Mouse (Mus musculus) CH12.LX (cell line): ENCODE data around the gene Adarb1. TPM values are rescaled to one million over a fixed set of nuclear protein-coding genes. Genes with fewer than 3 reads are reported as not detected.
A peak's percentile ranks its signal among the peaks of the same experiment; 100 is the strongest.

Experiments used
- DNase-seq: peaks from one replicate; pipeline ENCODE4 v3.0.0-alpha.2; 2013; ENCODE audit errors: extremely low read depth
- H3K27ac ChIP-seq: 2 replicates; pipeline ENCODE4 v1.5.1; 2012; ENCODE audit warnings: low read depth, mild to moderate bottlenecking, control low read depth, moderate library complexity; ENCODE audit not compliant: insufficient read depth
- H3K27me3 ChIP-seq: replicated peaks from 2 replicates; pipeline ENCODE3; 2012; ENCODE audit warnings: inconsistent platforms
- H3K36me3 ChIP-seq, 2 experiments: replicated peaks in 1 of 2; 2 replicates each; pipeline versions ENCODE3 to v1.6.1; 2012; ENCODE audit warnings: inconsistent platforms in 1 of 2, low read length in 1 of 2, mild to moderate bottlenecking in 1 of 2, mixed read lengths in 1 of 2, moderate library complexity in 1 of 2; ENCODE audit not compliant: control insufficient read depth in 1 of 2, insufficient read depth in 1 of 2
- H3K4me1 ChIP-seq, 2 experiments: 2 replicates each; pipeline ENCODE4 v1.6.1; 2012; ENCODE audit warnings: inconsistent platforms in 1 of 2, moderate library complexity in 1 of 2; ENCODE audit not compliant: insufficient read depth in 2 of 2, control insufficient read depth in 1 of 2
- H3K4me2 ChIP-seq: 2 replicates; pipeline ENCODE4 v1.6.1; 2012; ENCODE audit warnings: low read depth, mild to moderate bottlenecking, control low read depth; ENCODE audit not compliant: poor library complexity, insufficient read depth, severe bottlenecking
- H3K4me3 ChIP-seq, 3 experiments: fragments of 150-350 bp in 1 of 3; sonication (generic) in 1 of 3; replicated peaks in 1 of 3; 2 replicates each; pipeline versions ENCODE3 to v1.5.1; 2011 to 2012; ENCODE audit warnings: low read depth in 2 of 3, low read length in 2 of 3, mild to moderate bottlenecking in 2 of 3, moderate library complexity in 2 of 3, control low read depth in 1 of 3, improper control_type of control experiment in 1 of 3, inconsistent platforms in 1 of 3, mixed read lengths in 1 of 3; ENCODE audit not compliant: poor library complexity in 1 of 3
- H3K79me2 ChIP-seq: replicated peaks from 2 replicates; pipeline ENCODE4 v1.6.1; 2012; ENCODE audit warnings: mild to moderate bottlenecking, moderate library complexity; ENCODE audit not compliant: control insufficient read depth, poor library complexity, insufficient read depth, severe bottlenecking; ENCODE audit errors: extremely low read depth
- H3K9ac ChIP-seq: 2 replicates; pipeline ENCODE4 v1.6.1; 2012; ENCODE audit warnings: low read depth, mild to moderate bottlenecking, control low read depth, moderate library complexity; ENCODE audit not compliant: insufficient read depth
- H3K9me3 ChIP-seq: replicated peaks from 2 replicates; pipeline ENCODE3; 2012; ENCODE audit warnings: low read length, inconsistent platforms, mixed read lengths
- BHLHE40 ChIP-seq: IDR thresholded peaks from 2 replicates; pipeline ENCODE4 v1.6.1; 2011; ENCODE audit warnings: mild to moderate bottlenecking, low read depth, low read length, improper control_type of control experiment
- CTCF ChIP-seq, 2 experiments: IDR thresholded peaks in 1 of 2; conservative IDR thresholded peaks in 1 of 2; 2 replicates each; pipeline ENCODE4 v1.5.1; 2011 to 2012; ENCODE audit warnings: low read depth in 2 of 2, low read length in 2 of 2, improper control_type of control experiment in 1 of 2, inconsistent platforms in 1 of 2, mild to moderate bottlenecking in 1 of 2, moderate library complexity in 1 of 2
- GABPA ChIP-seq: IDR thresholded peaks from 2 replicates; pipeline ENCODE4 v1.6.1; 2012; ENCODE audit warnings: low read depth, low read length, improper control_type of control experiment, inconsistent platforms; ENCODE audit not compliant: insufficient replicate concordance
- HCFC1 ChIP-seq: IDR thresholded peaks from 2 replicates; pipeline ENCODE4 v1.6.1; 2012; ENCODE audit warnings: low read depth, mild to moderate bottlenecking, inconsistent platforms, low read length, improper control_type of control experiment
- JUN ChIP-seq: IDR thresholded peaks from 2 replicates; pipeline ENCODE4 v1.6.1; 2011; ENCODE audit warnings: low read depth, mild to moderate bottlenecking, low read length, improper control_type of control experiment, moderate library complexity; ENCODE audit not compliant: insufficient read depth
- MAX ChIP-seq: IDR thresholded peaks from 2 replicates; pipeline ENCODE4 v1.6.1; 2011; ENCODE audit warnings: low read length, improper control_type of control experiment
- MAZ ChIP-seq: IDR thresholded peaks from 2 replicates; pipeline ENCODE4 v1.6.1; 2012; ENCODE audit warnings: low read depth, mild to moderate bottlenecking, inconsistent platforms, low read length, improper control_type of control experiment, moderate library complexity
- MYC ChIP-seq: IDR thresholded peaks from 2 replicates; pipeline ENCODE4 v1.6.1; 2011; ENCODE audit warnings: low read depth, mild to moderate bottlenecking, improper control_type of control experiment, low read length
- PAX5 ChIP-seq: IDR thresholded peaks from 2 replicates; pipeline ENCODE4 v1.6.1; 2012; ENCODE audit warnings: low read length, inconsistent platforms, mixed read lengths
- POLR2A ChIP-seq: IDR thresholded peaks from 2 replicates; pipeline ENCODE4 v1.6.1; 2011; ENCODE audit warnings: low read depth, mild to moderate bottlenecking, improper control_type of control experiment, low read length
- POLR2AphosphoS2 ChIP-seq: IDR thresholded peaks from 2 replicates; pipeline ENCODE4 v1.6.1; 2011; ENCODE audit warnings: low read depth, low read length, improper control_type of control experiment
- RAD21 ChIP-seq: IDR thresholded peaks from 2 replicates; pipeline ENCODE4 v1.6.1; 2011; ENCODE audit warnings: low read depth, mild to moderate bottlenecking, low read length, improper control_type of control experiment, moderate library complexity
- SIN3A ChIP-seq: IDR thresholded peaks from 2 replicates; pipeline ENCODE4 v1.6.1; 2012; ENCODE audit warnings: low read length, improper control_type of control experiment, inconsistent platforms
- SMC3 ChIP-seq: IDR thresholded peaks from 2 replicates; pipeline ENCODE4 v1.6.1; 2011; ENCODE audit warnings: low read depth, low read length, improper control_type of control experiment
- TCF12 ChIP-seq: IDR thresholded peaks from 2 replicates; pipeline ENCODE4 v1.6.1; 2014; ENCODE audit warnings: low read depth, mild to moderate bottlenecking, inconsistent platforms, low read length, improper control_type of control experiment
- UBTF ChIP-seq: IDR thresholded peaks from 2 replicates; pipeline ENCODE4 v1.6.1; 2012; ENCODE audit warnings: low read depth, mild to moderate bottlenecking, inconsistent platforms, low read length, improper control_type of control experiment, moderate library complexity
- ZC3H11A ChIP-seq: IDR thresholded peaks from 2 replicates; pipeline ENCODE4 v1.6.1; 2012; ENCODE audit warnings: low read depth, mild to moderate bottlenecking, inconsistent platforms, low read length, improper control_type of control experiment
- ZKSCAN1 ChIP-seq: IDR thresholded peaks from 2 replicates; pipeline ENCODE4 v1.6.1; 2012; ENCODE audit warnings: low read depth, inconsistent platforms, low read length, improper control_type of control experiment, borderline replicate concordance
- ZNF384 ChIP-seq: IDR thresholded peaks from 2 replicates; pipeline ENCODE4 v1.6.1; 2012; ENCODE audit warnings: low read depth, low read length, improper control_type of control experiment, inconsistent platforms
- dilution Hi-C: fragments of 300-500 bp; cut with MboI; formaldehyde crosslinking; loops from 2 replicates; pipeline ENCODE4 v1.14.3; 2020; ENCODE audit warnings: low sequenced_read_pairs; ENCODE audit not compliant: extremely low pct_unique_long_range_greater_than_20kb, extremely low pct_ligation_motif_present
- in situ Hi-C: fragments of 300-500 bp; cut with MboI; formaldehyde crosslinking; loops from 3 replicates; pipeline ENCODE4 v1.14.3; 2019; ENCODE audit warnings: low sequenced_read_pairs, low pct_ligation_motif_present, low pct_unique_long_range_greater_than_20kb, mixed read lengths
- polyA plus RNA-seq: library from polyadenylated mRNA; unstranded; fragments of >175 nt; gene quantifications from 2 replicates; pipeline ENCODE4 v1.2.1, GENCODE M21; 2012; ENCODE audit warnings: low read depth; ENCODE audit not compliant: insufficient read length
- total RNA-seq, 2 experiments: library from RNA; depleted of rRNA; stranded (reverse); fragments of 300-350 nt in 1 of 2; fragments of >200 nt in 1 of 2; gene quantifications; 2 replicates each; pipeline ENCODE4 v1.2.3; 2012 to 2014

Adarb1 gene
- total and polyA plus RNA-seq, 3 experiments = 1.7 to 3.5 (median 2.4) TPM

DNA sequence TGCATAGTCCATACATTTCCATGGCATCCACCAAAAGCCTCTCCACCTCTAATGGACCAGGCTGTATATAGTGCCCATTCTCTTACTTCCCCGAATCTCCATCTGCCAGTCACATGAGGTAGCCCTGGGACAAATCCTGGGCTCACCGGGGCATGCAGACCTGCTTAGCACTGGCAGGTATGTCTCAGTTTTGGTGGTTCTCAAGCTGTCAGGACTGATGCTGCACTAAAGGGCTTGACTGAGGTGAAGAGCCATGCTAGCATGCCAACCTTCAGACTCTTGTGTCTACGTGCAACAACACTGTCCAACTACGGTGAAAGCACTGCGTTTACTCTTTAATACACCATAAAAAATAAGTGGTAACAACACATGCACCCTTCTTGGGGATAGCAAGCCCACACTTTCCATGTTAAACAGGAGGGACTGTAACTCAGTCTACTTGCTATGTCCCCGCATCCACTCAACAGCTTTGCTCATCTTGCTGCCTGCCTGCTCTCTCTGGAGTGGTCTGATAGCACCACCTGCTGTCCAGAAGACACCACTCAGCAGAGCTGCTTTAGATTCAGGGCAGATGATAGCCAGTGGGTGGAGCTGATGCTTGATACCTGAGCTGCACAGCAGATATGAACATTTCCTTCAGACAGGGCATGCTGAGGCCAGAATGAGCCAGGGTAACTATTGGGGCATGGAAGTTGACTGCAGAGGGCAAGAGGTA is 64.9 kb downstream of the Adarb1 start:
- Histone ChIP-seq H3K36me3 (no peaks in the 10 kb centered on the region), H3K27ac (no peak overlapping the region), H3K4me1 (no peaks in the 10 kb centered on the region), H3K9me3 (no peaks in the 10 kb centered on the region), H3K9ac (no peak overlapping the region), H3K4me3 (no peak overlapping the region), H3K4me2 (no peak overlapping the region), H3K27me3 (no peaks in the 10 kb centered on the region), H3K79me2 (no peaks in the 10 kb centered on the region)
- peak; percentile 74 for DNase-seq
- in situ Hi-C loops (no loop called here), dilution Hi-C loops (no loop called here)
- TF ChIP-seq POLR2AphosphoS2 (no peak), RAD21 (peak; percentile 93), ZKSCAN1 (no peak), BHLHE40 (no peak), POLR2A (no peak), JUN (no peak), ZC3H11A (peak; percentile 23; the same call in 1 of the 2 replicates), MAX (no peak), GABPA (no peak), SIN3A (no peak), ZNF384 (no peak), CTCF (conservative IDR thresholded peaks at IDR 0.05 in 1 of 2, IDR thresholded peaks at IDR 0.05 in 1 of 2; ENCODE audit: low read depth in 2 of 2, low read length in 2 of 2) (peak; percentile 51 to 98), TCF12 (no peak), SMC3 (peak; percentile 96), PAX5 (no peak)

DNA sequence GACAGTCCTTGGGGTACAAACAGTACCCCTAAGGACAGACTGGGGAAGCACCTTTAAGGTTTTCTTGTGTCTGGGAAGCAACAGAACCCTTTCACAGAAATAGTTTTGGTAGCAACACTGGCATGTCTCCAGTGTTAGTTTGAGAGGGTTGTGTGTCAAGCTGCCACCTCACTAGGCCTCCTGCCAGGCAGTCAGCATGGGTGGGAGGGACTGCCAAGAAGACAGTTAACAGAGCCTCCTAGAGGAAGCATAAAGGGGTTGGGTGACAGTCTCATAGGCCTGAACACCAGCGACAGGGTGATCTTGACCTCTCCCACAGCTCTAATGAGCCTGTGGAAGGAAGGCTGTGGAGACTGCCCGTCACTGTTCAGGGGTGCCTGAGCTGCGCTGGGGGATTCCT is 75.2 kb downstream of the Adarb1 start:
- Histone ChIP-seq H3K9ac (no peak overlapping the region), H3K36me3 (no peaks in the 10 kb centered on the region), H3K27ac (no peak overlapping the region), H3K79me2 (no peaks in the 10 kb centered on the region), H3K9me3 (no peaks in the 10 kb centered on the region), H3K4me1 (no peaks in the 10 kb centered on the region), H3K4me3 (no peak overlapping the region), H3K27me3 (no peaks in the 10 kb centered on the region), H3K4me2 (no peak overlapping the region)
- in situ Hi-C loops = no loop called here
- no peak for DNase-seq
- dilution Hi-C loops = no loop called here
- TF ChIP-seq JUN = no peak
- no peak for TF ChIP-seq MYC
- TF ChIP-seq POLR2A = no peak
- no peak for TF ChIP-seq HCFC1
- TF ChIP-seq UBTF = no peak
- no peak for TF ChIP-seq MAZ
